Mouse (Mus musculus) spleen, postnatal 0 days (tissue): Measurements from ENCODE around the gene Tekt5. TPM values are rescaled to one million over a fixed set of nuclear protein-coding genes. Genes with fewer than 3 reads are reported as not detected.

Experiments used
- polyA plus RNA-seq: library from polyadenylated mRNA; unstranded; fragments of >200 nt; fragmentation: Nextera tagmentation; extraction: Ambion mirVana; gene quantifications from 2 replicates; pipeline ENCODE4 v1.2.1, GENCODE M21; 2015

Tekt5 gene
- 0.49 and 0.84 TPM in 2 replicates for polyA plus RNA-seq

GRCm38 (mm10) chr16:10394699-10395540 is at the start of gene Tekt5:
Gene Tekt5, minus strand, starts transcription at chr16:10395490.

GRCm38 (mm10) chr16:10411764-10412746 is 16.8 kb upstream of the Tekt5 start, which contains the start of gene Nubp1:
Gene Nubp1, plus strand, starts transcription at chr16:10411948.

GRCm38 (mm10) chr16:10313646-10314088 is 81.6 kb downstream of the Tekt5 start, which contains the start of gene Emp2:
Gene Emp2, minus strand, starts transcription at chr16:10313968.

Other genes with a start within 250 kb of the Tekt5 start
- 0.23 and 0.77 TPM in 2 replicates for gene Rpl39l, start 225.3 kb downstream of the Tekt5 start, polyA plus RNA-seq
- 0.31 and 0.46 TPM in 2 replicates for gene Atf7ip2, start 202.8 kb downstream of the Tekt5 start, polyA plus RNA-seq
- 11.3 and 14.2 TPM in 2 replicates for gene Emp2, start 81.5 kb downstream of the Tekt5 start, polyA plus RNA-seq
- gene Nubp1, start 16.5 kb upstream of the Tekt5 start, polyA plus RNA-seq = 33.2 and 33.8 TPM in 2 replicates
- gene Tvp23a, start 51.9 kb upstream of the Tekt5 start, polyA plus RNA-seq = 0.30 and 0.35 TPM in 2 replicates
- 1.4 and 1.6 TPM in 2 replicates for gene Ciita, start 84.6 kb upstream of the Tekt5 start, polyA plus RNA-seq
- gene Dexi, start 147.6 kb upstream of the Tekt5 start, polyA plus RNA-seq = 8.0 and 8.5 TPM in 2 replicates
- 17.6 and 22.6 TPM in 2 replicates for gene Clec16a, start 149.8 kb upstream of the Tekt5 start, polyA plus RNA-seq